Mouse (Mus musculus) 3T3-L1 (cell line): ENCODE results near the gene Rtl5.
"Not testable (repeated sequence)": the region's sequence is repeated elsewhere in the genome, so short reads cannot be mapped to it uniquely, and the experiment has no call there.

Source experiments
- DNase-seq: peaks from one replicate; pipeline ENCODE4 v3.0.0-alpha.2; 2015; ENCODE audit warnings: low read depth, low spot score

Rtl5 gene

DNA sequence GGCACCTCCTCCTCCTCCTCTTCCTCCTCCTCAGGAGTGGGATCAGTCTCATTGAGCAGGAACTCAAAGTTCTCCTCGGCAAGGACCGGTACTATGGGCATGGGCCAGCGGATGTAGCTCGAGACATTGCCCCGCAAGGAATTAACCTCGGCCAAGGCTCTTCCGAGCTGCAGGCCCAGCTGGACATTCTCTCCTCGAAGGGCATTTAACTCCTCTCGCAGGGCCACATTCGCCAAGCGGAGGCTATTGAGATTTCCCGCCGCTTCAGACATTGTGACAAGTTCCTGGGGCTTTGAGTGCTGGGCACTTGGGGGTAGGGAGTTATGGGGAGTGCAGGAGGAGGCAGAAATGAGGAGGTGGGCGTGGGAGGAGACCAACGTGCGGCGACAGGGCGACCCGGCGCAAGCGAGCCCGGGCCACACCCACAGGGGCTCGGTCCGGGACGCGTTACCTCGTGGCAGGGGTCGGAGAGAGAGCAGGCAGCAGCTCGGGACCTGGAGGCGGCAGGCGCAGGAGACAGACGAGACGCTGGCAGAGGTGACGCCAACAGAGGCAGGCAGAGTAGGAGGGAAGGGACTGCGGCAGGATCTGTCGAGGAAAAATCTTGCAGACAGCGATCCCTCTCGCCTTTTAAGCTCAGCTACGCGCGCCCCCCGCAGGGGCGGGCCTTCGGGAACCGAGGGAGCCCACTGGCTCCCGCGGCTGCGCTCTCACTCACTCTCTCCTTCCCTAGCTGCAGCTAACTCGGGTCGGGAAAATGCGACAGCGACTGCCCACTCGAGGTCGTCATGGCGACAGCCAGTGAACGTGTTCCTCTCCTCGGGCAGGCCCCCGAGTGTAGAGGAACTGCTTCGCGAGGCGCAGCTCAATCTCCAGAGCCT lies at the start of gene Rtl5:
Gene Rtl5, minus strand, starts transcription at position 714 of the 881 bp plus-strand sequence.
- DNase-seq, result no peak

DNA sequence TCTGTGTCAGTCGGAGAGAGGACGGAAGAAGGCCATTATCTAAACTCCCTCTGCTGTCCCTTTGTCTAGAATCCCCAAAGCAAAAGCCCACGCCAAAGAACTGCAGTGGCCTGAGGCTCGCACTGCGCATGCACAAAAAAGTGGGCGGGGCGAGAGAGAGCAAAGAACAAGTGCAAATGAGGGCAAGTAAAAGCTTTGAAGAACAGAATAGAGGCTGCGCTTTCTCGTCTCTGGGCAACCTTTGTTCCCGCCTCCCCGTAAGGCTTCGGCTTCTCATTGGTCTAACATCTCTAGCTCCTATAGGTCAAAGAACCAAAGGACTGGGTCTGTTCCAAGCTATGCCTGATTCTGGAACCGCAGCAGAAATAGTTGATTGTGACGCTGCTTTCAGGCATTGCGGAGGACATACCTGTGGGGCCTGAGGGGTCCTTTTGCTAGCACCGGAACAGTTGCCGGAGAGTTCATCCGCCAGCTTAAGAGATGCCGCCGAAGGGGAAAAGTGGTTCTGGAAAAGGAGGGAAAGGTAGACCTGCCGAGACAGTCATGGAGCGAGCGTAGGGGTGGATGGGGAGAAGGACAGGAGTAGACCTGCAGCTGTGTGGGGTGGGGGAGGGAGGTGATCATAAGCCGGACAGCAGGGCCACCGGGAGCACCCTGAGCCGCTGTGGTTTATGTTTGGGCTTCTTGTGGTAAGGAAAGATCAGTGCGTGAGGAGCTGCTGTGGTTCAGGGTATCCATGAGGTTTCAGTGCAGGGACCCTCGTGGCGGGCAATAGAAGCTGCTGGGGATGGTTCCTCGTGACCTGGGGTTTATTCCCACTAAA lies 48.1 kb upstream of the Rtl5 start, which contains the start of gene Pin4:
Gene Pin4, plus strand, starts transcription at position 406 of the 823 bp plus-strand sequence.
- peak; percentile 99 for DNase-seq

- DNase-seq, result peak; percentile 26
Measured at GRCm38 (mm10) chrX:102115676-102116075, 44.6 kb upstream of the Rtl5 start.

- DNase-seq, result not testable (repeated sequence)
Measured at GRCm38 (mm10) chrX:102109349-102109748, 38.2 kb upstream of the Rtl5 start.

GRCm38 (mm10) chrX:102103830-102104229 lies 32.7 kb upstream of the Rtl5 start:
- not testable (repeated sequence) for DNase-seq

DNA sequence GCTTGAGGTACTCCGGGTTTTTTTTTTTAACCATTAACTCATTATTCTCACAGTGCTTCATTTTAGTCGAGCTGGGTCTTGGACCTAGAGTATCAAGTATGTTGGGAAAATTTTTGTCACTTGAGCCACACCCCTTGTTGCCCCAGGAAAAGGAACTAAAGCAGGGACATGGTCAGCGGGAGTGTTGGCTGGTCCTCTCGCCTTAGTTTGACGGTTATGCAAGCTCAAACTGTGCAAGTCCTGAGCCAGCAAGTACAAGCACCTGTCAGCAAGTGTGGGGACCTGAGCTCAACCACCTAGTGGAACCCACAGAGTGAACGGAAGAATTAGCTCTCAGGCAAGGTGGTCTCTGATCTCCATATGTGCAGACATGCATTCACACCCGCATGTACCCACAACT lies 30.8 kb upstream of the Rtl5 start:
- no peak for DNase-seq

DNA sequence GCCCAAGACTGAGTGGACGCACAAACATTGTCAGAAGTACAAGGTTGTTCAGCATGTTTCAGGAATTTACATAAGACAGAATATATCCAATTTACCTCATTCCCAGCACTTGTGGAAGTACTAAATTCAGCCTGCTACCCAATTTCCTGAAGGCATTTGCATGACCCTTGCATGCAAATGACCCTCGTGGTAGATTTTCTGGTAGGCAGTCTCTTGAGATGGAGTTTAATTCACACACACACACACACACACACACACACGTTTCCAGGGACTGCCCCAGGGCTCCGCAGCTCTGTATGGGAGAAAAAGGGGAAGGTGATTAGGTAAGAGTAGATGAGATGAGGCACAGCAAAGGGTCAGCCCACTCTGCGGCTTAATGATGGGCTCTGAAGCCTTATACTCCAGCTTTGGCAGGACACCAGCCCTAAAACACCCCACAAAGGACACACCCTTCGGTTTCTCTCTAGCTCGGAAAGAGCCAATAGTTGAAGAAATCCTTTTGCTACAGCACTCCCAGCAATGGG lies 23.3 kb upstream of the Rtl5 start:
- DNase-seq, result no peak

GRCm38 (mm10) chrX:102090605-102091004 lies 19.5 kb upstream of the Rtl5 start:
- peak; percentile 33 for DNase-seq

GRCm38 (mm10) chrX:102085798-102086443 lies 14.8 kb upstream of the Rtl5 start:
- DNase-seq, result no peak

- DNase-seq, result no peak
Measured at GRCm38 (mm10) chrX:102082340-102082739, 11.2 kb upstream of the Rtl5 start.

DNA sequence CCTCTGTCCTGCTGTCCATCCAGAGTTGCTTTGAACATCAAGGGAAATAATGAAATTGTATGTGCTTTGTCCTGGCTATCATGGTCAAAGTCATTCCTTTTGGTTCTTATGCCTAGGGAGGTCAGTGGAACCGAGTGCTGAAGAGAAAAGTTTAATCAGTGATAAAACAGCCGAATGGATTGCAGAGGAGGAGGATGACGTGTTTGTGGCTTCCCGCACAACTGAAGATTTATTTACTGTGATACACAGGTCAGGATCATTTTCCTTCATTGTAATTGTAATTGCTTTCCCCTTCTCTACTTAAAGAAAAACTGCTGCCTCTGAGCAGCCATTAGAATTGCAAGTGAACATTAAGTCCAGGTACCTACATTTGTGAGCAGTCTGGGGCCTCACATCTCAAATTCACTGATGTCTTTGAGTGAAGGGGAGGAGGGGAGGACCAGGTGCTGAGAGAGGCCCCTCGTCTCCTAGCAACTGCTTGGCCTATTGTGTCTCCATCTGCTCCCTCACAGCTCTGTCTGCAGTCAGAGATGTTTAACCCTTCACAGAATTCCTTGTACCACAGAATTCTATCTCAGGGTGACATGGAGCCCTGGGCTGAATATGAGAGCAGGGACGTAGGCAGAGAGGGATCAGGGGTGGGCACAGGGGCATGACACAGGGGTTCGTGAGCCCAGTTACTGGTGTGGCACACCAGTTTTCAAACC lies 10.6 kb upstream of the Rtl5 start:
- no peak for DNase-seq

GRCm38 (mm10) chrX:102081076-102081475 lies 10.0 kb upstream of the Rtl5 start:
- no peak for DNase-seq

DNA sequence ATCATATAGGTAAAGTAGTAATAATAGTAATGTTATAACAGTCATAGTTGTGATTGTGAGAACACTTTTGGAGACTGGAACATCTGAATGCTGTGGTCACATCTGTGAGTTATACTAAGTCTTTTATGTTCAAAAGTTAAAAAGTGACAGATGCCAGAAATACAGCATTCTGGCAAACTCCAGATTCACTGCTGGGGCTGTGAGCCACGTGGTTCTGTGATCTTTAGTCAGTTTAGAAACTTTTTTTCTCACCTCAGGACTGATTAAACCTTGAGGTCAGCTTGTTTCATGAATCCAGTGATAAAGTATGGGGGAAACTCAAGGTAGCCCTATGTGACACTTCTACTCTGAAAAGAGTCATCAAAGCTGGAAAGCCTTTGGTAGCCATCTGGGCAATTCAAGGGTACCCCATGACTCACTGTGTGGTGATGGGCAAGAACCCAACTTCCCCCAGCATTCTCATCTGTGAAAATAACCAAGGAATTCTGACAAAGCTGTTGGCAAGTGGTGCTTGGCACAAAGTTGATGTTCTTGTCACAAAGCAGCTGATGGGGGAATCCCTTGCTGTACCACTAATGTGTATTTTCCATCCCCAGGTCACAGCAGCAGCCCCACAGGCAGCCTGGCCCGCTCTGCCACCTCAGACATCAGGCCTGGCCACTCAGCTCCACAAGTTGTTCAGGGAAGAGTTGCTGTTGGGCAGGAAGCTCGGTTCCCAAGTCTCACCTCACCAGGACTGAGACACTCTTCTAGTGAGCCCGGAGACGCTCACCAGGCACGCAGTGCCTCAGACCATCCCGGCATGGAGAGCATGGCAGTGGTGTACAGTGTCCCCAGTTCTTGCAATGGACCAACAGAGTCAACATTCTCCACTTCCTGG lies 6.0 kb upstream of the Rtl5 start:
- peak; percentile 77 for DNase-seq

- DNase-seq, result no peak
Measured at GRCm38 (mm10) chrX:102075158-102075557, 4.1 kb upstream of the Rtl5 start.

GRCm38 (mm10) chrX:102074435-102074834 lies 3.3 kb upstream of the Rtl5 start:
- DNase-seq, result no peak

DNA sequence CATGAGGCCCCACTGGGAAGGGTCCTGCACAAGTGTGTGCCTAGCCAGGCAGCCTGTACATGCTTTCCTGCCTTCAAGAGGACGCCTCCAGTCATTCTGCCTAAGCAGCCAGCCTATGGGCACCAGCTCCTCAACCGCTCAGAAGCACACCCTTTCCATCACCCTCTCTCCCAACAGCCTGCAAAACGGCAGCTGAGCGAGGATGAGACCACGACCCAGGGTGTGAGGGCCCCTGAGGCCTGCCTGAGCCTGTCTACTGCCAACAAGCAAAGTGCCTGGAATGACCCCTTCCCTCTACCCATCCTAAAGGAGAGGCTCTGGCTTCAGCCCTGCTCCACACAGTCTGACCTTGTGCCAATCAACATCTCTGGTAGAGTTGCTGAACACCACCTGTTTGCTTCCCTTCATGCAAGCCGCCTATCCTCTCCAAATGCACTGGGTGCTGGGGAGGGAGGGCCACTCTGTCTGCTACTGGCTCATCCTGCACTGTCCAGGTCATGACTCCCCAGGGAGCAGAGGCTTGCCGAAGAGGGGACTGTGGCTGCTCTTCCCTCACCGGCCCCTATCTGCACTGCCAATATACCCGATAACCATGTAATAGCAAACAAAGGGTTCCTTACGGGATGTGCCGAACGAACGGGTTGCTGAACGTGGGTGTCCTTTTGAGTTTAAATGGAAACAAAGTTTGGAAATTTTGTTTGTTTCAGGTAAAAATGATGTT lies 2.7 kb upstream of the Rtl5 start:
- no peak for DNase-seq

GRCm38 (mm10) chrX:102071517-102071916 lies 413 bp upstream of the Rtl5 start:
- DNase-seq, result no peak

DNA sequence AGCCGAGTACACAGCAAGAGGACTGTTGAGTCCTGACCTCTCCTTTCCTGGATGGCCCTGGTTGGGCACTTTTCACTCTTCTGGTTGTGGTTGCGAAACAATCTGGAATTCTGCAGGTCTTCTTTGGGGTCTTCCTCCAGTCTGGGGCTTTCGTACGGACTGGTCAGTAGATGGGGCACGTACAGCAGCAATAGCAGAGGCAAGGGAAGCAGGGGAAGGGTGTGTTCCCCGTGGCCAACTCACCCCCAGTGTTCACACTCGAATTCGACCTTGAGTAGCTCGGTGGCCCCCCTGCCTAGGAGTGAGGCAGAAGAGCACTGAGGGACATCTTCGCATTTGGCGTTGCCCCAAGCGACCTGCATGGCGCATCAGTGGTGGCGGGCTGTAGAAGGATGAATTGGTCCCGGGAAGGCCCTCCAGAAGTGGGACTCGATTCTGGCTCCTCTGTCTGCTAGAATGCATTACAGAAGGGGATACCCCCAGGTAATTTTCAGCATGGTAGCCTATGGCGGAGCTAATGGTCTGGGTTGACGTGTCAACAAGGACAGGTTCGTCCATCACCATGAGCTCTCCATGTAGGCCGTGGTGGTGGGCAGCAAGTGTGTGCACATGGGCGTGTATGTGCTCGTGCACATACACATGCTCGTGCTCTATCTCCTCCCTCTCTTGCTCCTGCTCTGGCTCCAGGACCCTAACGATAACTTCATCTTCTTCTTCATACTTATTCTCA lies 2.1 kb downstream of the Rtl5 start:
- DNase-seq, result no peak

DNA sequence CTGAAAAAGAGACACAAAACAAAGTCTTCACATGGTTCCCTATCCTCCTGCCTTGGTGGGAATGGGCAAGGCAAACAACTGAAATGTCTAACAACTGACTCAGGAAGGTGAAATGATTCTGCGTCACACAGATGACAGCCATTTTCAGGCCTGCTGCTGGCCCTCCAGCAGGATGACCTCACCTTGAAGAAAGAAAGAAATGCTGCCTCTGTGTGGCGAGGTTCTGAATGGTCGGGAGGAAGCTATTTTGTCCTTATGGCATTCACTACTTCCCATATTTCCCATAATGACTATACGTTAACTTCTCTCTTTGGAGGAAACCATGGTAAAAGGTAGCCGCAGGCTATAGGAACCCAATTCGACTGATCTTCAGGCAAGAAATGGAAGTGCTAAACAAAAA lies 4.0 kb downstream of the Rtl5 start:
- DNase-seq, result peak; percentile 44
